Mouse (Mus musculus) ES-E14 (cell line): ENCODE measurements around the gene Lrrc56.

Experiments
- CHD2 ChIP-seq: IDR thresholded peaks from 2 replicates; pipeline ENCODE4 v1.6.1; 2014; ENCODE audit warnings: mild to moderate bottlenecking, low read depth, low read length, inconsistent platforms
- ZC3H11A ChIP-seq: IDR thresholded peaks from 2 replicates; pipeline ENCODE4 v1.6.1; 2012; ENCODE audit warnings: low read depth, mild to moderate bottlenecking, inconsistent platforms, low read length, borderline replicate concordance

- TF ChIP-seq ZC3H11A (no peak), CHD2 (no peak)
Observed at GRCm38 (mm10) chr7:141194409-141194808, 452 bp downstream of the Lrrc56 start.
